Mouse (Mus musculus) cerebellum, postnatal 14 days (tissue): Measurements from ENCODE around the gene Rcan2.
"Not testable (repeated sequence)": the region's sequence is repeated elsewhere in the genome, so short reads cannot be mapped to it uniquely, and the experiment has no call there.

Experiments
- DNase-seq, 2 experiments: peaks; one replicate each; pipeline ENCODE4 v3.0.0; 2021; ENCODE audit warnings: mixed read lengths in 2 of 2

The Rcan2 gene

GRCm38 (mm10) chr17:43825411-43825785 is 24.2 kb downstream of the Rcan2 start:
- DNase-seq, result not testable (repeated sequence)

GRCm38 (mm10) chr17:43827261-43827660 is 26.1 kb downstream of the Rcan2 start:
- no peak for DNase-seq

DNA sequence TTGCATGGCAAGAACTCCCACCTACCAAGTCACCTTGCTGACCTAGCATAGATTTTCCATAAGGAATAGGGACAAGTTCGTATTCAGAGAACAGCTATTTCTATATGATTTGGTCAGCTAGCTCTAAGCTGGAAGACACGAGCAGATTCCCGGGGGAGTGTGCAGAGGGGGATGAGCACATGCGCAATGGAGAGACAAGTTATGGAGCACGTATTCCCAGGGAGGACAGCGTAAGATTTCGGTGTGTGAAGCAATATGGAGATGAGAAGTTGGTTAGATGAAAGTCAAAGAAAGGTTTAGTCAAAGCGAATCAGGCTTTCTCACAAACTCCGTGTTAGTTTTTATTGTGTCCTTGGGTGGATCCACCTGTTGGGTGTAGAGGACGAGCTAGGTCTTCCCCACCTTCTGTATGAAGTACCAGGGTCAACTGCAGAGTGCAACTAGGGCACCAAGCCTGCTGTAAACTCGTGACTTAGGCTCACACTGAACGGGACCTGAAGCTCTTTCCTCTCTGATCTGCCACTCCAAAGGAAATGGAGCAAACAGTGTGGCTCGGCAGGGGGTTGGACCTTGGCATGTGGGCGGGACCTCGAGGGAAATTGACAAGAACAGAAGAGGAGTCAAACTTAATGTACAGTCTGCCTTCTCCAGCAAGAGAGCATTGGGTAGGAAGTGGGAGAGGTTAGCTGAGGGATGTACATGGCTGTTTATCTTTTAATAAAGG is 31.4 kb downstream of the Rcan2 start:
- no peak for DNase-seq

GRCm38 (mm10) chr17:43840208-43840607 is 39.1 kb downstream of the Rcan2 start:
- peak; percentile 34 to 51 for DNase-seq

GRCm38 (mm10) chr17:43846714-43847113 is 45.6 kb downstream of the Rcan2 start:
- no peak for DNase-seq

DNA sequence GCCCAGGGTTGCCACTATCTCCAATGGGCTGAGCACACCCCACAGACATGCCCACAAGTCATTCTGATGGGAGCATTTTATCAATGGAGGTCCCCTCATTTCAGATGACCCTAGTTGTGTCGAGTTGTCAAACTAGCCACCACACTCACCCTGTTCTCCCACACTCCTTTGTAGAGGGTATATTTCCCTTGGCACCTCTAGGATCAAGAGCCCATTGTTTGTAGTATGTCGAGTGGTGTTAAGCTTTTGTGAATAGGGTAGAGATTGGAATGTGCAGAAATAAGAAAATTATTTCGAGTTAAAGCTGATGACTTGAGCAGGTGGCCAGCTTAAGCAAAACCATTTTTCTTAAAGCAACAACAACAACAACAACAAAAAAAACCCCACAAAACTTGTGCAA is 47.8 kb downstream of the Rcan2 start:
- DNase-seq, result no peak

- no peak for DNase-seq
Measured at GRCm38 (mm10) chr17:43855132-43855531, 54.0 kb downstream of the Rcan2 start.

DNA sequence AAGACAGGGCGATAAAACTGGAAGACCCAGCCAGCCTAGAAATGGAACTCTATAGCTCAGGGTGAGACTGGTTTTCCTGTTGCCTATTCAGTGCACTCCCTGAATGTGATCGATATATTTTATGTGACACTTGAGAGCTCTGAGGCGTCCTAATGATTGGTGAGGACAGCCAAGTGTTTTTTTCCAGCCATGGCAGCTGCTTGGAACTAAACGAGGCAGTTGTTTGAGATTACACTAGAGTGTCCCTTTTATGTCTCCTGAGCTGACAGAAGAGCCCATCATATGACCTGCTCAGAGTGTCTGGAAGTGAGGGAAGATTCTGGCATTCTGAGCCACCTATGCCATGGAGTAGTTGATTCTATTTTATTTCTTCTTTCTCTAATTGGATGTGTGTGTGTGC is 54.9 kb downstream of the Rcan2 start:
- no peak for DNase-seq

DNA sequence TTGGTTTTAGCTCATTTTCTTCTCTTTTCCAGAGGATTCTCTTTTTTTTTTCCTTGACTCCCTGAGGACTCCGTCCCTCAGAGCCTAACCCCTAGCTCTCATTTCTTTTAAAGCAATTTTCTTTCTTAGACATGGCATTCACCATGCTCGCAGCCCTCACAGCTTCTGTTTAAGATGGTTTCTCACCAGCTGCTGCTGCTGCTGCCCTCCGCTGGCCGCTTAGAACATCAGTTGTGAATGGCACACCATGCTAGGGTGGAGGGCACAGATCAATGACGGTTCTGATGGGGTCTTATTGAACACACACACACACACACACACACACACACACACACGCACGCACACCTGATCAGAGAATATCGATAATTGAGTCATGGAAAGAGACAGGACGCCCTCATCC is 67.7 kb downstream of the Rcan2 start:
- DNase-seq, result peak in 1 of 2 experiments; percentile 20

DNA sequence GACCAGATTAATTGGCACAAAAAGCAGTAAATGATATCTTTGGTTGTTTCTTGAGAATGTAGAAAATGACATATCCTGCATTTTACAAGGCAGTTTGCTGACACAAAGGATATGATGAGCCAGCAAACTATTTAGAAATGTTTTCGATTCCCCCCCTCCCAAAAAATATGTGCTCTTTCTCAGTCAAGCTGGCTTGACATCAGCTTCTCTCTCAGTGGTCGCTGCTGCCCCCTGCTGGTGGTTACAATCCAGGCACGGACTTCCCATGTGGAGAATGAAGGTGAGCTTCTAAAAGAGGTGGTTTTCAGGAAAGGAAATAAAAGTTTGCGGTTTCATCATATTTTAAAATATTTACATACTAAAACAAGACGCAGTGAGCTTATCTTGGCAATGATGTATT is 68.5 kb downstream of the Rcan2 start:
- peak; percentile 91 to 95 for DNase-seq

DNA sequence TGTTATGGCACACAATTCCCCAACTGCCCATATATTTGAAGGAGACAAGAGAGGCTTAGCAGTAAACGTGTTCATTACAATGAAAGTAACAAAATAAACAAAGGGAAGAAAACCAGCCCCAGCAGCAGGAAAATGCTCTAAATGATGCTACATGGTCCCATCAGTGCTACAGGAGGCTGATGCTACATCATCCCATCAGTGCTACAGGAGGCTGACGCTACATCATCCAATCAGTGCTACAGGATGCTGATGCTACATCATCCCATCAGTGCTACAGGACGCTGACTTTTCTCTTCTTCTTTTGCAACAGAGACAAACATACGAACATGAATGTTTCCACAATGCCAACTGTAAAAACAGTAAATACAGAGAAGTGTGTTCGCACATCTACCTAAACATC is 73.3 kb downstream of the Rcan2 start:
- no peak for DNase-seq

DNA sequence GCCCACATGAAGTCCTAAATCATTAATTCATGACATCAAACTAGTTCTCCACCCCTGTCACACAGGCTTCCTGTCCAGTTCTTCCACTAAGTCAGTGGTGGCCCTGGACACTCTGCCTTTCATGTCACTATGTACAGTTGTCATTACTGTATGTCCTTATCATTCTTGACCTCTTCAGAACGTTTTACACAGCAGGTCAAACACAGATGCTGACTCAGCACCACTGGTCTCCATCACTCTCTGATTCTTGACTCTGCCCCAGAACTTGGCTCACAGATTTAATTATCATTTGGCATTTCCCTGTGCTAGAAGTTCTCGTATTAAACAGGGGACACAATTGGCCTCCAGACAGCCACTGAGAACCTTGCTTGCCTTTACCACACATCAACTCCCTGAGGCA is 76.3 kb downstream of the Rcan2 start:
- DNase-seq, result no peak

DNA sequence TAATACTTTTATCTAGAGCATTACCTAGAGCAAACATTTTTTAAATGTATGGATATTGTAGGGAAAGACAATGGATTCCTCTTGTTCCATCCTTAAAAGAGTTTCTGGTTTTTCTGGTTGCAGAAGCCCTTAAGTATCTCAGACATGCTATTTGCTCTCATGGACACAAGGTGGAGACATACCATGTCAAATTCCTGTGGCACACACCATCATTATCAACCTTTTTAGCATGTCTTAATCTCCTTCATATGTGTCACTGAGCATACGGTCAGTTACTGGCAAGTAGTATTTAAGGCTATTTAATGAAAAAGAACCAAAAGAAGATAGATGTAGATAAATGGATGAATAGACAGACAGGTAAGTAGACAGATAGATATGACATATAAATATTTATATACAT is 81.9 kb downstream of the Rcan2 start:
- peak; percentile 60 to 64 for DNase-seq

- DNase-seq, result no peak
Measured at GRCm38 (mm10) chr17:43886262-43886661, 85.1 kb downstream of the Rcan2 start.

DNA sequence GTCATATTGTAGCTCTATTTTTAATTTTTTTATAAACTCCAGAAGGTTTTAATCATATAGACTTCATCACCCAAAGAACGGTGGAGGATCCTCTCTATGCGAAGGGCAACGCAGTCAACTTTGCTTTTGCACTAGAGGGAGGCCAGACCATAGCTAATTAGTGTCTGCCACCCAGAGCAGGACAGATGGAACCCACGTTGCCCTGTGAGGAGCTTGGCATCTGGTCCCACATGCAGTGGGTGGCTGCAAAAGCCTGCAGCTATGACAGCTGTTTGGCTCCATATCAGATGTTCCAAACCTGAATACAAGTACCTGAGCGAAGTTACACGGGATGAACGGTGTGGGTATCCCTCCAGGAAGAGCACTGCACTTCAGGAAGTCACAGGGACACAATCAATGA is 86.8 kb downstream of the Rcan2 start:
- DNase-seq, result no peak

DNA sequence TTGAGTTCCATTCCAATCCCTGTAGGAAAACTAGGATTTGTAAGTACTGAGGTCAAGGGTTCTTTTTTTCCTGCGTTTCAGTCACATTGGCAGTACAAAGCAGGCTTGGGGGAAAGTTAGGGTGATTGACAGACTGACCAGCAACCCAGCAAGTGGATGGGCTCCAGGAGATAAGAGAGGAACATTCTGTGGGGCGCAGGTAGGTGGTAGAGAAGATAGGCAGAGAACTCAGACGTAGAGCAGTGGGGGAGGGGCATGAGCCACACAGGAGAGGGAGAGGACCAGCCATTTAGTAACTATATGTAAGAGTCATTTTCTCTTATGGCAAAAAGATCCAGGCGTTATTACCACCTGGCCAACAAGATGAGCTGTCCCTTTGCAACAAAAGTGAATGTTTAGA is 96.2 kb downstream of the Rcan2 start:
- no peak for DNase-seq

DNA sequence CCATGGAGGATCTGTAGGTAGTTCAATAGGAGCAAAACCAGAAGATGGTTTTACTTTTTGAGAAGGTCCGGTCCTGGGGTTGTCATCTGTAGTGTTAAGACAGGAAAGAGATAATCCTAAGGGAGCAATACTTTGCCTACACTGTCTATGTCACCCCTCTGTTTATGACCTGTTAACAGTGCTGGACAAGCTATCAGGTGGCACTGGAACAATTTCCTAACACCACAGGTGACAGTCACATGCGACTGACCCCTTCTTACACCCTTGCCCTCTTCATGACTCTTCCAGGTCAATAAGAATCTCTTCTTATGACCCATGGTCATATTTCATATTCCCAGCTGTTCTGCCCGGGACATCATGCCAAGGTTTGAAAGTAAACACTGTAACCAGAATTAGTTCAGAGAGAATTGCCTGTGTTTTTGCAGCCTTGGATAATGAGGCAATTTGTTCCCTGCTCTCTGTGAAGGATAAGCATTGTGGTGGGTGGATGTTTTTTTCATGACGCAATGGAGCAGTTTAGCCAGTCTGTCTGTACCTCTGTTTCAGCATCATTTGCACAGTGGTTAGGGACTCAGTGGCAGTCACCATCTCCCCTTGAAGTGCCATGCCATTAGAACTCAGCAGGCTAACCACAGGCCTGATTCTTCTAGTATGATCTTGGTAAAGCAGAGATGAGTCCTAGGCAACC is 98.4 kb downstream of the Rcan2 start:
- DNase-seq, result no peak

- DNase-seq, result no peak
Measured at GRCm38 (mm10) chr17:43900133-43900532, 99.0 kb downstream of the Rcan2 start.

DNA sequence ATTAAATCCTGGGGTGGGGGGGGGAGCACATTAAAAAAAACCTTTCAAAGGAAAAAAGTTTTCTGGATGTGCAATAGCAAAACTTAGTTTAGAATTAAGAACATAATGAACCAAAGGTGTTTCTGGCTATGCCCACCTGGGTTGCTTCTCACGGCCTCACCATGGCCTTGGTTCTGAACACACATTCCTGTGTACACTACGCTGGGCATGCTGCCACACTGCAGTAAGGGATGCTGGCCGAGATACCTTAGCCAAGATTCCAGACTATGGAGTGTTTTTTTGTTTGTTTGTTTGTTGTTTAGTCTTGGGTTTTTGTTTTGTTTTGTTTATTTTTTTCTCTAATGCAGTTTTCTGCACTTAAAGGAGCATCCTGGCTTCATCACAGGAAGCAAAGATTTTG is 100.3 kb downstream of the Rcan2 start:
- DNase-seq, result peak; percentile 10 to 22

GRCm38 (mm10) chr17:43903807-43904771 is 102.9 kb downstream of the Rcan2 start:
- peak in 1 of 2 experiments; percentile 12 for DNase-seq

GRCm38 (mm10) chr17:43904896-43905295 is 103.7 kb downstream of the Rcan2 start:
- no peak for DNase-seq

- DNase-seq, result no peak
Measured at GRCm38 (mm10) chr17:43906728-43907127, 105.6 kb downstream of the Rcan2 start.

DNA sequence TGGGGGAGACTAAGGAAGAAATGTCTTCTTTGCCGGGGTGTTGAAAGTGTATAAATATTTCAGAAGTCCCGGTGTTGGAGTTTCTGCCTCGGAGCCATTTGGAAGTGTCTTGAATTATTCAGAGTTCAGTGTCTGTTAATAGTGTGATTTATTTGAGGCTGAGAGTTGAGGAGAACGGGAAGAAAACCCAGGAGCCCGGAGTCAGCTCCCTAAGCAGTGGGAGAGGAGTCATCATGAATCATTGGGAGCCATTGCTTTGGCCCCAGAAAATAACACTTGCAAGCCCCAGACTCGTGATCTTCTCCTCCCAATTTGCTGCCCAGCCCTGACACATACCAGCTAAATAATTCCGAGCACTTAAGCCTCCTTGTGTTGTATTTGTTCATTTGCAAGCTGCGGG is 115.0 kb downstream of the Rcan2 start:
- no peak for DNase-seq
